Mouse (Mus musculus) skeletal muscle tissue, adult 2 months (tissue): ENCODE measurements around the gene Pxn.
A peak's percentile ranks its signal among the peaks of the same experiment; 100 is the strongest.
"Not testable (repeated sequence)": the region's sequence is repeated elsewhere in the genome, so short reads cannot be mapped to it uniquely, and the experiment has no call there.

ENCODE experiments used
- DNase-seq: peaks from one replicate; pipeline ENCODE4 v3.0.0-alpha.2; 2012; ENCODE audit warnings: low read depth, low spot score

The Pxn gene

GRCm38 (mm10) chr5:115486726-115487125 lies 19.8 kb upstream of the Pxn start:
- no peak for DNase-seq

- DNase-seq: no peak
These were observed 19.1 kb upstream of the Pxn start for GRCm38 (mm10) chr5:115487353-115487752.

GRCm38 (mm10) chr5:115487942-115488580 lies 18.4 kb upstream of the Pxn start:
- DNase-seq: no peak

GRCm38 (mm10) chr5:115488841-115489698 lies 17.4 kb upstream of the Pxn start:
- peak; percentile 78 for DNase-seq

GRCm38 (mm10) chr5:115489699-115490637 lies 16.5 kb upstream of the Pxn start:
- peak; percentile 97 for DNase-seq

- no peak for DNase-seq
These were observed 15.9 kb upstream of the Pxn start for GRCm38 (mm10) chr5:115490638-115491000.

GRCm38 (mm10) chr5:115491076-115491475 lies 15.4 kb upstream of the Pxn start:
- DNase-seq: no peak

- DNase-seq: peak; percentile 90
These were observed 14.6 kb upstream of the Pxn start for GRCm38 (mm10) chr5:115491771-115492322.

GRCm38 (mm10) chr5:115492711-115493335 lies 13.7 kb upstream of the Pxn start:
- DNase-seq: no peak

GRCm38 (mm10) chr5:115493441-115493840 lies 13.0 kb upstream of the Pxn start:
- no peak for DNase-seq

GRCm38 (mm10) chr5:115495618-115496017 lies 10.9 kb upstream of the Pxn start:
- not testable (repeated sequence) for DNase-seq

- DNase-seq: no peak
These were observed 9.4 kb upstream of the Pxn start for GRCm38 (mm10) chr5:115497033-115497432.

- DNase-seq: no peak
These were observed 7.9 kb upstream of the Pxn start for GRCm38 (mm10) chr5:115498307-115499240.

- DNase-seq: no peak
These were observed 6.0 kb upstream of the Pxn start for GRCm38 (mm10) chr5:115500383-115500935.

GRCm38 (mm10) chr5:115503035-115503434 lies 3.4 kb upstream of the Pxn start:
- DNase-seq: no peak

GRCm38 (mm10) chr5:115505617-115506016 lies 859 bp upstream of the Pxn start:
- DNase-seq: not testable (repeated sequence)

GRCm38 (mm10) chr5:115507267-115507980 lies 948 bp downstream of the Pxn start:
- no peak for DNase-seq

- no peak for DNase-seq
These were observed 1.7 kb downstream of the Pxn start for GRCm38 (mm10) chr5:115507981-115508858.
